Mouse (Mus musculus): Measurements from ENCODE around the gene Mrvi1. TPM values are rescaled to one million over a fixed set of nuclear protein-coding genes. Genes with fewer than 3 reads are reported as not detected.

Mrvi1 gene
- polyA plus RNA-seq, 1 experiment from 2014 or later: 1.0 TPM

- Histone ChIP-seq H3K27ac (ENCODE audit: low read depth, low read length) (no peak overlapping the region), H3K36me3 (ENCODE audit: control insufficient read depth, insufficient read depth, low read length) (no peaks in the 10 kb centered on the region), H3K4me3 (ENCODE audit: low read length) (no peak overlapping the region), H3K9me3 (ENCODE audit: control insufficient read depth, low read length) (no peaks in the 10 kb centered on the region), H3K4me1 (ENCODE audit: control insufficient read depth, insufficient read depth, low read depth, low read length) (no peaks in the 10 kb centered on the region), H3K27me3 (replicated peaks; ENCODE audit: control insufficient read depth, insufficient read depth, low read length) (no peaks in the 10 kb centered on the region), H3K4me2 (ENCODE audit: low read length) (no peak overlapping the region), H3K9ac (ENCODE audit: low read depth, low read length) (no peak overlapping the region)
- 91% methylated on average over 4 of the region's 4 CpGs for WGBS
- ATAC-seq: no peak
Measured at GRCm38 (mm10) chr7:110878028-110878427, 104.2 kb downstream of the Mrvi1 start.

- no peak overlapping the region for H3K4me2 ChIP-seq (ENCODE audit: low read length)
- ATAC-seq: no peak
- no peak overlapping the region for H3K9ac ChIP-seq (ENCODE audit: low read depth, low read length)
- H3K4me1 ChIP-seq (ENCODE audit: control insufficient read depth, insufficient read depth, low read depth, low read length): no peaks in the 10 kb centered on the region
- H3K36me3 ChIP-seq (ENCODE audit: control insufficient read depth, insufficient read depth, low read length): no peaks in the 10 kb centered on the region
- H3K9me3 ChIP-seq (ENCODE audit: control insufficient read depth, low read length): no peaks in the 10 kb centered on the region
- WGBS: 94% methylated on average over 4 of the region's 4 CpGs
- no peak overlapping the region for H3K27ac ChIP-seq (ENCODE audit: low read depth, low read length)
- H3K27me3 ChIP-seq (replicated peaks; ENCODE audit: control insufficient read depth, insufficient read depth, low read length): no peaks in the 10 kb centered on the region
- H3K4me3 ChIP-seq (ENCODE audit: low read length): no peak overlapping the region
Measured at GRCm38 (mm10) chr7:110876965-110877364, 105.3 kb downstream of the Mrvi1 start.

DNA sequence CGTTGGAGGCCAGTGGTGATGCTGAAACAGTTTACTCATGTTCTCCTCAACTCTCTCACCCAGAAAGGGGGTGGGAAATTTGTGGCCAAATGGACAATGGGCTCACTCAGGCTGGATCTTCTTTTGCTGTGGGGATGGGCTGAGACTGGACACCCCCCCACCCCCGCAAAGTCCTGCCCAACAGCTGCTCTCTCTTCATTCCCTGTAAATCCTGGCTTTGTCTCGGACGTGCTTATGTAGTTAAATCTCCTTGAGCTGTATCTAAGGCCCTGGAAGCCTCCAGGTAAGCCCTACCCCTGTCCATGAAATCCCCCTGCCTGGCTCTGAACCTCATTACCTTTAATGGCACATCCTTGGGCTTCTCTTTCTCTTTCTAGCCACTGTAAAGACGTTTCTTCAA, 113.5 kb downstream of the Mrvi1 start:
- no peaks in the 10 kb centered on the region for H3K4me1 ChIP-seq (ENCODE audit: control insufficient read depth, insufficient read depth, low read depth, low read length)
- no peak for ATAC-seq
- H3K27me3 ChIP-seq (replicated peaks; ENCODE audit: control insufficient read depth, insufficient read depth, low read length): no peaks in the 10 kb centered on the region
- H3K4me2 ChIP-seq (ENCODE audit: low read length): no peak overlapping the region
- H3K9me3 ChIP-seq (ENCODE audit: control insufficient read depth, low read length): no peaks in the 10 kb centered on the region
- WGBS: 82% methylated on average over 5 of the region's 5 CpGs
- no peak overlapping the region for H3K9ac ChIP-seq (ENCODE audit: low read depth, low read length)
- H3K27ac ChIP-seq (ENCODE audit: low read depth, low read length): no peak overlapping the region
- H3K36me3 ChIP-seq (ENCODE audit: control insufficient read depth, insufficient read depth, low read length): no peaks in the 10 kb centered on the region
- no peak overlapping the region for H3K4me3 ChIP-seq (ENCODE audit: low read length)

GRCm38 (mm10) chr7:110867116-110867515, 115.1 kb downstream of the Mrvi1 start:
- Histone ChIP-seq H3K9me3 (ENCODE audit: control insufficient read depth, low read length) (no peaks in the 10 kb centered on the region), H3K27me3 (replicated peaks; ENCODE audit: control insufficient read depth, insufficient read depth, low read length) (no peaks in the 10 kb centered on the region), H3K36me3 (ENCODE audit: control insufficient read depth, insufficient read depth, low read length) (no peaks in the 10 kb centered on the region), H3K27ac (ENCODE audit: low read depth, low read length) (no peak overlapping the region), H3K9ac (ENCODE audit: low read depth, low read length) (no peak overlapping the region), H3K4me2 (ENCODE audit: low read length) (no peak overlapping the region), H3K4me3 (ENCODE audit: low read length) (no peak overlapping the region), H3K4me1 (ENCODE audit: control insufficient read depth, insufficient read depth, low read depth, low read length) (no peaks in the 10 kb centered on the region)
- no peak for ATAC-seq
- 83% methylated on average over 6 of the region's 6 CpGs for whole genome bisulfite sequencing

DNA sequence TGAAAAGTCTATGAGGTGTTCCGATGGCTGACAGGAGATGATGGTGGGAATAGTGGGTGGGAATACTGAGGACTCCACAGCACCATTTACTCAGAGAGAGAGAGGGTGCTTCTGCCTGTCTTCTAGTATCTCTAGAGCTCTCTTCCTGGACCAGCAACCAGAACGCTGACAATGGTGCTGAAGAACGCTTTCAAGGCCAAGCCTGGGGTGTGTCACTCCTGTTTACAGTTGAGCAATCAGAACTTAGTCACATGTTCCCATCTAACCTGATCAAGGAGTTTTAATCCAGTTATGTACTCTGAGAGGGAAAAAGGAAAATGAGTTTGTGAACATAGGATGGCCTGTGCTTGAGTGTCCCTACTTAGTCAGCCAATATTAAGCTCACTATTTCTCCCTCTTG, 116.2 kb downstream of the Mrvi1 start:
- Histone ChIP-seq H3K4me1 (ENCODE audit: control insufficient read depth, insufficient read depth, low read depth, low read length) (no peaks in the 10 kb centered on the region), H3K27me3 (replicated peaks; ENCODE audit: control insufficient read depth, insufficient read depth, low read length) (no peaks in the 10 kb centered on the region), H3K4me2 (ENCODE audit: low read length) (no peak overlapping the region), H3K27ac (ENCODE audit: low read depth, low read length) (no peak overlapping the region), H3K4me3 (ENCODE audit: low read length) (no peak overlapping the region), H3K9ac (ENCODE audit: low read depth, low read length) (no peak overlapping the region), H3K36me3 (ENCODE audit: control insufficient read depth, insufficient read depth, low read length) (no peaks in the 10 kb centered on the region), H3K9me3 (ENCODE audit: control insufficient read depth, low read length) (no peaks in the 10 kb centered on the region)
- no peak for ATAC-seq
- 93% methylated on average over 3 of the region's 3 CpGs for WGBS

- WGBS: 89% methylated on average over 6 of the region's 6 CpGs
- no peaks in the 10 kb centered on the region for H3K27me3 ChIP-seq (replicated peaks; ENCODE audit: control insufficient read depth, insufficient read depth, low read length)
Measured at GRCm38 (mm10) chr7:110865570-110865969, 116.7 kb downstream of the Mrvi1 start.

GRCm38 (mm10) chr7:110865038-110865437, 117.2 kb downstream of the Mrvi1 start:
- Histone ChIP-seq H3K9ac (ENCODE audit: low read depth, low read length) (no peak overlapping the region), H3K4me1 (ENCODE audit: control insufficient read depth, insufficient read depth, low read depth, low read length) (no peaks in the 10 kb centered on the region), H3K4me3 (ENCODE audit: low read length) (no peak overlapping the region), H3K4me2 (ENCODE audit: low read length) (no peak overlapping the region), H3K27ac (ENCODE audit: low read depth, low read length) (no peak overlapping the region), H3K27me3 (replicated peaks; ENCODE audit: control insufficient read depth, insufficient read depth, low read length) (no peaks in the 10 kb centered on the region), H3K36me3 (ENCODE audit: control insufficient read depth, insufficient read depth, low read length) (no peaks in the 10 kb centered on the region), H3K9me3 (ENCODE audit: control insufficient read depth, low read length) (no peaks in the 10 kb centered on the region)
- no peak for ATAC-seq
- WGBS: 47% methylated on average over 10 of the region's 10 CpGs

More at GRCm38 (mm10) chr7:110865570-110865969, 116.7 kb downstream of the Mrvi1 start:
- H3K36me3 ChIP-seq (ENCODE audit: control insufficient read depth, insufficient read depth, low read length): no peaks in the 10 kb centered on the region
- no peak overlapping the region for H3K27ac ChIP-seq (ENCODE audit: low read depth, low read length)
- no peaks in the 10 kb centered on the region for H3K4me1 ChIP-seq (ENCODE audit: control insufficient read depth, insufficient read depth, low read depth, low read length)
- H3K9me3 ChIP-seq (ENCODE audit: control insufficient read depth, low read length): no peaks in the 10 kb centered on the region
- H3K9ac ChIP-seq (ENCODE audit: low read depth, low read length): no peak overlapping the region
- no peak overlapping the region for H3K4me2 ChIP-seq (ENCODE audit: low read length)
- ATAC-seq: no peak
- H3K4me3 ChIP-seq (ENCODE audit: low read length): no peak overlapping the region

GRCm38 (mm10) chr7:110862751-110863289, 119.4 kb downstream of the Mrvi1 start, which contains the start of gene Lyve1:
TSS of gene Lyve1 (minus strand) at chr7:110863239.
- 66% methylated on average over 12 of the region's 12 CpGs for WGBS
- no peak for ATAC-seq
- Histone ChIP-seq H3K27ac (ENCODE audit: low read depth, low read length) (no peak within 1 kb of the TSS), H3K9me3 (ENCODE audit: control insufficient read depth, low read length) (no peaks in the 10 kb centered on the region), H3K4me2 (ENCODE audit: low read length) (no peak within 1 kb of the TSS), H3K9ac (ENCODE audit: low read depth, low read length) (no peak within 1 kb of the TSS), H3K4me1 (ENCODE audit: control insufficient read depth, insufficient read depth, low read depth, low read length) (no peaks in the 10 kb centered on the region), H3K36me3 (ENCODE audit: control insufficient read depth, insufficient read depth, low read length) (no peaks in the 10 kb centered on the region), H3K27me3 (replicated peaks; ENCODE audit: control insufficient read depth, insufficient read depth, low read length) (no peaks in the 10 kb centered on the region), H3K4me3 (ENCODE audit: low read length) (no peak within 1 kb of the TSS)

DNA sequence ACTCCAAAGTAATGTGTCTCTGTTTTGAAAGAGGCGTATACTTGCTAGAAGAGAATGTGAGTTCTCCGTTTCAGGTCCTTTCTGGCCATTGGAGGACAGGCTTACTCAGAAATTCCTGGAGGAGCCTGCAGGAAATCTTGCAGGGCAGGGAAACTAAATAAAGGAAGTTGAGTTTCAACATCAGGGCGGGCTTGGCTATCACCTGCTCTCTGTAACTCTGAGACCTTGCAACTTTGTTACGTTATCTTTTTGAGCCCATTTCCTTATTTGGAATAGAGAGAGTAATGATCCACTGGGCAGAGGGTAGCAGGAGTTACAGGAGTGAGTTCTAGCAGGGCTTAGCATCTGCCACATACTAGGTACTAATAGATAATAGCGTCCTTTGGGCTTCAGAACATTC, 122.1 kb downstream of the Mrvi1 start:
- H3K9ac ChIP-seq (ENCODE audit: low read depth, low read length): no peak overlapping the region
- 85% methylated on average over 5 of the region's 5 CpGs for WGBS
- H3K27me3 ChIP-seq (replicated peaks; ENCODE audit: control insufficient read depth, insufficient read depth, low read length): no peaks in the 10 kb centered on the region
- H3K4me3 ChIP-seq (ENCODE audit: low read length): no peak overlapping the region
- no peaks in the 10 kb centered on the region for H3K9me3 ChIP-seq (ENCODE audit: control insufficient read depth, low read length)
- ATAC-seq: no peak
- H3K36me3 ChIP-seq (ENCODE audit: control insufficient read depth, insufficient read depth, low read length): no peaks in the 10 kb centered on the region
- no peak overlapping the region for H3K4me2 ChIP-seq (ENCODE audit: low read length)
- H3K4me1 ChIP-seq (ENCODE audit: control insufficient read depth, insufficient read depth, low read depth, low read length): no peaks in the 10 kb centered on the region
- H3K27ac ChIP-seq (ENCODE audit: low read depth, low read length): no peak overlapping the region

GRCm38 (mm10) chr7:110855604-110856003, 126.7 kb downstream of the Mrvi1 start:
- Histone ChIP-seq H3K27ac (ENCODE audit: low read depth, low read length) (no peak overlapping the region), H3K9ac (ENCODE audit: low read depth, low read length) (no peak overlapping the region), H3K4me2 (ENCODE audit: low read length) (no peak overlapping the region), H3K4me1 (ENCODE audit: control insufficient read depth, insufficient read depth, low read depth, low read length) (no peaks in the 10 kb centered on the region), H3K27me3 (replicated peaks; ENCODE audit: control insufficient read depth, insufficient read depth, low read length) (no peaks in the 10 kb centered on the region), H3K36me3 (ENCODE audit: control insufficient read depth, insufficient read depth, low read length) (no peaks in the 10 kb centered on the region), H3K4me3 (ENCODE audit: low read length) (no peak overlapping the region), H3K9me3 (ENCODE audit: control insufficient read depth, low read length) (no peaks in the 10 kb centered on the region)
- ATAC-seq: no peak
- 85% methylated on average over 1 of the region's 1 CpGs for WGBS

Data from hindbrain, embryonic 16.5 days (tissue).